Mouse (Mus musculus): Measurements from ENCODE around the gene Phactr1. TPM values are rescaled to one million over a fixed set of nuclear protein-coding genes. Genes with fewer than 3 reads are reported as not detected.

Gene Phactr1
- total RNA-seq, 1 experiment: 1.2 TPM

GRCm38 (mm10) chr13:42818378-42818777 lies 138.0 kb downstream of the Phactr1 start:
- Histone ChIP-seq H3K9me3 (ENCODE audit: control insufficient read depth, insufficient read depth, low read depth, low read length) (no peaks in the 10 kb centered on the region), H3K36me3 (ENCODE audit: control insufficient read depth, insufficient read depth, low read length, poor library complexity, severe bottlenecking) (no peaks in the 10 kb centered on the region), H3K4me1 (ENCODE audit: control insufficient read depth in 2 of 2, insufficient read depth in 2 of 2, low read length in 2 of 2, poor library complexity in 1 of 2) (no peaks in the 10 kb centered on the region), H3K9ac (ENCODE audit: insufficient read depth, low read depth, low read length, poor library complexity, severe bottlenecking) (no peak overlapping the region), H3K27ac (ENCODE audit: insufficient read depth, low read depth, low read length, poor library complexity, severe bottlenecking) (no peak overlapping the region), H3K4me3 (ENCODE audit: insufficient read depth in 1 of 2, low read depth in 1 of 2, low read length in 2 of 2, poor library complexity in 1 of 2, severe bottlenecking in 1 of 2) (no peak overlapping the region)
- TF ChIP-seq ZC3H11A (IDR thresholded peaks at IDR 0.05; ENCODE audit: borderline replicate concordance, low read depth, low read length) (peak; percentile 20; the same call in 1 of the 2 replicates), ZNF384 (IDR thresholded peaks at IDR 0.05; ENCODE audit: low read depth, low read length) (0 out of 2 replicates have a peak, but pooled peaks have one; percentile 69), CHD2 (IDR thresholded peaks at IDR 0.05; ENCODE audit: low read depth, low read length) (no peak)
- DNase-seq (ENCODE audit: low read depth, low spot score): peak; percentile 56
- in situ Hi-C loops (cut with MboI; ENCODE audit: low sequenced_read_pairs in 2 of 2, unreplicated experiment in 2 of 2): no loop called here

GRCm38 (mm10) chr13:42820513-42820912 lies 140.1 kb downstream of the Phactr1 start:
- H3K36me3 ChIP-seq (ENCODE audit: control insufficient read depth, insufficient read depth, low read length, poor library complexity, severe bottlenecking): no peaks in the 10 kb centered on the region
- H3K9ac ChIP-seq (ENCODE audit: insufficient read depth, low read depth, low read length, poor library complexity, severe bottlenecking): no peak overlapping the region
- no peak for TF ChIP-seq ZC3H11A (IDR thresholded peaks at IDR 0.05; ENCODE audit: borderline replicate concordance, low read depth, low read length)
- TF ChIP-seq MAFK (IDR thresholded peaks at IDR 0.05; ENCODE audit: insufficient read depth, low read depth, low read length): no peak
- TF ChIP-seq CHD2 (IDR thresholded peaks at IDR 0.05; ENCODE audit: low read depth, low read length): no peak
- no peak for TF ChIP-seq HCFC1 (IDR thresholded peaks at IDR 0.05; ENCODE audit: borderline replicate concordance, insufficient read depth, low read length)
- no peak for TF ChIP-seq ZNF384 (IDR thresholded peaks at IDR 0.05; ENCODE audit: low read depth, low read length)
- no peak overlapping the region for H3K27ac ChIP-seq (ENCODE audit: insufficient read depth, low read depth, low read length, poor library complexity, severe bottlenecking)
- in situ Hi-C loops (cut with MboI; ENCODE audit: low sequenced_read_pairs in 2 of 2, unreplicated experiment in 2 of 2): no loop called here
- H3K9me3 ChIP-seq (ENCODE audit: control insufficient read depth, insufficient read depth, low read depth, low read length): no peaks in the 10 kb centered on the region
- H3K4me3 ChIP-seq (ENCODE audit: insufficient read depth in 1 of 2, low read depth in 1 of 2, low read length in 2 of 2, poor library complexity in 1 of 2, severe bottlenecking in 1 of 2): no peak overlapping the region
- no peaks in the 10 kb centered on the region for H3K4me1 ChIP-seq (ENCODE audit: control insufficient read depth in 2 of 2, insufficient read depth in 2 of 2, low read length in 2 of 2, poor library complexity in 1 of 2)
- no peak for DNase-seq (ENCODE audit: low read depth, low spot score)

- no peak overlapping the region for H3K27ac ChIP-seq (ENCODE audit: insufficient read depth, low read depth, low read length, poor library complexity, severe bottlenecking)
- H3K4me1 ChIP-seq (ENCODE audit: control insufficient read depth in 2 of 2, insufficient read depth in 2 of 2, low read length in 2 of 2, poor library complexity in 1 of 2): no peaks in the 10 kb centered on the region
- in situ Hi-C loops (cut with MboI; ENCODE audit: low sequenced_read_pairs in 2 of 2, unreplicated experiment in 2 of 2): no loop called here
- no peak overlapping the region for H3K9ac ChIP-seq (ENCODE audit: insufficient read depth, low read depth, low read length, poor library complexity, severe bottlenecking)
- H3K9me3 ChIP-seq (ENCODE audit: control insufficient read depth, insufficient read depth, low read depth, low read length): no peaks in the 10 kb centered on the region
- H3K4me3 ChIP-seq (ENCODE audit: insufficient read depth in 1 of 2, low read depth in 1 of 2, low read length in 2 of 2, poor library complexity in 1 of 2, severe bottlenecking in 1 of 2): no peak overlapping the region
- DNase-seq (ENCODE audit: low read depth, low spot score): no peak
- no peaks in the 10 kb centered on the region for H3K36me3 ChIP-seq (ENCODE audit: control insufficient read depth, insufficient read depth, low read length, poor library complexity, severe bottlenecking)
- no peak for TF ChIP-seq ZNF384 (IDR thresholded peaks at IDR 0.05; ENCODE audit: low read depth, low read length)
- no peak for TF ChIP-seq MAFK (IDR thresholded peaks at IDR 0.05; ENCODE audit: insufficient read depth, low read depth, low read length)
- TF ChIP-seq CHD2 (IDR thresholded peaks at IDR 0.05; ENCODE audit: low read depth, low read length): no peak
- no peak for TF ChIP-seq HCFC1 (IDR thresholded peaks at IDR 0.05; ENCODE audit: borderline replicate concordance, insufficient read depth, low read length)
- TF ChIP-seq ZC3H11A (IDR thresholded peaks at IDR 0.05; ENCODE audit: borderline replicate concordance, low read depth, low read length): no peak
Measured at GRCm38 (mm10) chr13:42821426-42822106, 141.1 kb downstream of the Phactr1 start.

- in situ Hi-C loops (cut with MboI; ENCODE audit: low sequenced_read_pairs in 2 of 2, unreplicated experiment in 2 of 2): no loop called here
- H3K4me3 ChIP-seq (ENCODE audit: insufficient read depth in 1 of 2, low read depth in 1 of 2, low read length in 2 of 2, poor library complexity in 1 of 2, severe bottlenecking in 1 of 2): no peak overlapping the region
- peak; percentile 67 for DNase-seq (ENCODE audit: low read depth, low spot score)
- no peak overlapping the region for H3K27ac ChIP-seq (ENCODE audit: insufficient read depth, low read depth, low read length, poor library complexity, severe bottlenecking)
- no peaks in the 10 kb centered on the region for H3K9me3 ChIP-seq (ENCODE audit: control insufficient read depth, insufficient read depth, low read depth, low read length)
- H3K4me1 ChIP-seq (ENCODE audit: control insufficient read depth in 2 of 2, insufficient read depth in 2 of 2, low read length in 2 of 2, poor library complexity in 1 of 2): no peaks in the 10 kb centered on the region
- no peaks in the 10 kb centered on the region for H3K36me3 ChIP-seq (ENCODE audit: control insufficient read depth, insufficient read depth, low read length, poor library complexity, severe bottlenecking)
- no peak for TF ChIP-seq ZNF384 (IDR thresholded peaks at IDR 0.05; ENCODE audit: low read depth, low read length)
- no peak for TF ChIP-seq HCFC1 (IDR thresholded peaks at IDR 0.05; ENCODE audit: borderline replicate concordance, insufficient read depth, low read length)
- peak; percentile 57 for TF ChIP-seq ZC3H11A (IDR thresholded peaks at IDR 0.05; ENCODE audit: borderline replicate concordance, low read depth, low read length)
- no peak for TF ChIP-seq MAFK (IDR thresholded peaks at IDR 0.05; ENCODE audit: insufficient read depth, low read depth, low read length)
- no peak overlapping the region for H3K9ac ChIP-seq (ENCODE audit: insufficient read depth, low read depth, low read length, poor library complexity, severe bottlenecking)
Measured at GRCm38 (mm10) chr13:42822545-42822944, 142.1 kb downstream of the Phactr1 start.
